Mouse (Mus musculus): ENCODE results near the gene B020011L13Rik. TPM values are rescaled to one million over a fixed set of nuclear protein-coding genes. Genes with fewer than 3 reads are reported as not detected.
"Not testable (repeated sequence)": the region's sequence is repeated elsewhere in the genome, so short reads cannot be mapped to it uniquely, and the experiment has no call there.

B020011L13Rik gene
- polyA plus RNA-seq (2015; fragmentation: Nextera tagmentation; extraction: Ambion mirVana) = not detected in 2 replicates

DNA sequence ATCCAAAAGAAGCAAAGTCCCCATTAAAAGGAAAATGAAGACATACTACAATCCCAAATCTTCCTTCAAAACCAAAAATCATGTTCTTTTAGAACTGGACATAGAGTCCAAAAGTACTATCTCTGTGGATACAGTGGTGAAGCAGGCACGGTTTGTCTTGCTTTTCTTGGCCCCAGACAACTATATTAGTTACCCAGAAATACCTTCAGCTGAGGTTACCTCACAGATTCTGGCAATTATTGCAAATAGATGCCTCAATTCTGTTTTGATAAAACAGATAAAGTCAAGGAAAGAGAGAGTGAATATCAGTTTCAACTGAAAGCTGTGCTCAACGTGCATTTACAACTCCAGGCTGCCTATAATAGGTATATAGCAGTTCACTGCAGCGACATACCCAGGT is at the start of gene B020011L13Rik:
B020011L13Rik (plus strand) TSS at position 301 of the 400 bp plus-strand sequence.
- whole genome bisulfite sequencing = 35% methylated on average over 3 of the region's 3 CpGs
- H3K27ac ChIP-seq (ENCODE audit: low read length); DNase-seq (ENCODE audit: low spot score); H3K4me1 ChIP-seq (ENCODE audit: insufficient read depth, low read depth, low read length); H3K4me2 ChIP-seq (replicated peaks; ENCODE audit: low read depth, low read length); H3K27me3 ChIP-seq (replicated peaks; ENCODE audit: insufficient read depth, low read length); H3K4me3 ChIP-seq (ENCODE audit: low read depth, low read length); ATAC-seq; H3K9me3 ChIP-seq (ENCODE audit: low read length); H3K9ac ChIP-seq (replicated peaks; ENCODE audit: low read depth); H3K36me3 ChIP-seq (ENCODE audit: insufficient read depth, low read length): not testable (repeated sequence)

- not testable (repeated sequence) for H3K4me2 ChIP-seq (replicated peaks; ENCODE audit: low read depth, low read length); H3K4me1 ChIP-seq (ENCODE audit: insufficient read depth, low read depth, low read length); DNase-seq (ENCODE audit: low spot score); H3K9ac ChIP-seq (replicated peaks; ENCODE audit: low read depth); H3K4me3 ChIP-seq (ENCODE audit: low read depth, low read length); H3K36me3 ChIP-seq (ENCODE audit: insufficient read depth, low read length); ATAC-seq; H3K27me3 ChIP-seq (replicated peaks; ENCODE audit: insufficient read depth, low read length); H3K27ac ChIP-seq (ENCODE audit: low read length); H3K9me3 ChIP-seq (ENCODE audit: low read length)
Measured at GRCm38 (mm10) chr1:117816271-117816670, 35.3 kb downstream of the B020011L13Rik start.

GRCm38 (mm10) chr1:117829781-117830180 is 48.8 kb downstream of the B020011L13Rik start, which contains the start of gene Gm28360:
TSS of gene Gm28360 (plus strand) at chr1:117830081.
- not testable (repeated sequence) for ATAC-seq; H3K9ac ChIP-seq (replicated peaks; ENCODE audit: low read depth); H3K27ac ChIP-seq (ENCODE audit: low read length); H3K36me3 ChIP-seq (ENCODE audit: insufficient read depth, low read length); H3K4me1 ChIP-seq (ENCODE audit: insufficient read depth, low read depth, low read length); H3K4me3 ChIP-seq (ENCODE audit: low read depth, low read length); DNase-seq (ENCODE audit: low spot score); H3K4me2 ChIP-seq (replicated peaks; ENCODE audit: low read depth, low read length); H3K27me3 ChIP-seq (replicated peaks; ENCODE audit: insufficient read depth, low read length); H3K9me3 ChIP-seq (ENCODE audit: low read length)
- WGBS = 45% methylated on average over 5 of the region's 5 CpGs

DNA sequence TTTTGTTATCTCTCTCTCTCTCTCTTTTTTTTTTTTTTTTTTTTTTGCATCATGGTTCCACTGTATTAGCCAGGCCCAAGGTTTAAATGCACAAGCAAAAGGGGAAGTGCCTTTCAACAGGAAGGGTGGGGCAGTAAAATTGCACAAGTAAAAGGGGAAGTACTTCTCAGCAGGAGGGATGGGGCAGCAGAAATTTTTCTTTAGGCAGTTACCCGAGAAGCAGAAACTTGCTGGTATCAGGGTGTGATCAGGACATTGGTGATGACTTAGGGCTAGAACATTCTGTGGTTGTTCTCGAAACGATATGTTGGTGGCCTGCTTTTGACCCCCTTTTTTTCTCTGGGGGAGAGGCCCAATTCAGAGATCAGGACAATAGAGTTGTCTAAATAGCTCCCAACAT is 70.8 kb downstream of the B020011L13Rik start:
- H3K36me3 ChIP-seq (ENCODE audit: insufficient read depth, low read length); H3K9ac ChIP-seq (replicated peaks; ENCODE audit: low read depth); H3K4me2 ChIP-seq (replicated peaks; ENCODE audit: low read depth, low read length); ATAC-seq; H3K27ac ChIP-seq (ENCODE audit: low read length); H3K4me1 ChIP-seq (ENCODE audit: insufficient read depth, low read depth, low read length); H3K4me3 ChIP-seq (ENCODE audit: low read depth, low read length); H3K9me3 ChIP-seq (ENCODE audit: low read length); H3K27me3 ChIP-seq (replicated peaks; ENCODE audit: insufficient read depth, low read length); DNase-seq (ENCODE audit: low spot score): not testable (repeated sequence)
- WGBS = 81% methylated on average over 3 of the region's 3 CpGs

Other genes with a start within 250 kb of the B020011L13Rik start
- gene Gm28363, start 84.0 kb upstream of the B020011L13Rik start, polyA plus RNA-seq (2015; fragmentation: Nextera tagmentation; extraction: Ambion mirVana) = not detected in 2 replicates
- gene Gm28360, start 48.9 kb downstream of the B020011L13Rik start, polyA plus RNA-seq (2015; fragmentation: Nextera tagmentation; extraction: Ambion mirVana) = not detected in 2 replicates
- gene Gm28168, start 146.9 kb downstream of the B020011L13Rik start, polyA plus RNA-seq (2015; fragmentation: Nextera tagmentation; extraction: Ambion mirVana) = not detected in 2 replicates
- not detected in 2 replicates for gene Gm7145, start 184.8 kb downstream of the B020011L13Rik start, polyA plus RNA-seq (2015; fragmentation: Nextera tagmentation; extraction: Ambion mirVana)